Mouse (Mus musculus) spleen, embryonic (tissue): ENCODE data around the gene Dok1.

Experiments
- CTCF ChIA-PET: fragments of 350-600 bp; sonication (Branson Sonifier 250); formaldehyde crosslinking; loops from one replicate; lab custom pipeline; 2022; lab: Charles Lee

The Dok1 gene

DNA sequence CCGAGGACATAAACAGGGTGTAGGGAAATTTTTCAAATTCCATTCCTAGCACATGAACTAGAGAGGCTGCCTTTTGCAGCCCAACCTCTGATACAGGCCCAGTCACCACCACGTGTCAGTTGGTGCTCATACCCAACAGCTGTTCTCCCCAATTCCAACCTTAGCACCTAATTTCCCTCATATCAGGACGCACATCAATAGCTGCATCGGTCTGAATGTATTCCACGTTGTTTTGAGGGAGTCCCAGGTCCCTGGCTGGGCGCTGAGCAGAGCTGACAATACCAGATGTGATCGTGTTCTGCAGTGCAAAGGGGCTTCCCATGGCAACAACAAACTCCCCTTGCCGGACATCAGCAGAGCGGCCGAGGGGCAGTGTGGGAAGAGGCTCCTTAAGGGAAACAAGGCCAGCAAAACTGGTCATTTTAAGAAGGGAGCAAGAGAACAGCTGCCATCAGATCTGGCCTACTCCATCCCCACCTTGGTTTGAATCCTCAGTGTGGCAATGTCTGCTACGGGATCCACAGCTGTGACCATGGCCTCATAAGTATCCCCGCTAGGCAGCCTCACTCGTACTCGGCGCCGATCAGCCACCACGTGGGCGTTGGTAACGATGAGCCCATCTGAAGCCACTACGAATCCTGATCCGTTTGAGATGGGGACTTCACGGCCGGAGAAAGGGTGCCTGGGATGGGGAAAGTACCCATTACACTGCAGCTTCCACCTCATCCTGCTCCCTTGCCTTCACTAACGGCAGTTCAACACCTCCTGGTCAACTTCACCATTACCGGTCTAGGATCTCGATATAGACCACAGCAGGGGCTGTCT, 20.1 kb upstream of the Dok1 start:
- CTCF ChIA-PET: interaction anchor here (0.5 to 2.0 kb wide), 4 partner anchors 12 to 218 kb away, joined by 3 to 7 read pairs (median 4); no protein-coding TSS in a partner anchor

GRCm38 (mm10) chr6:83049367-83049766, 16.1 kb upstream of the Dok1 start:
- CTCF ChIA-PET: interaction anchor here (0.9 kb wide), 1 partner anchor 72 kb away, joined by 3 read pairs; the partner anchor contains the start of gene Wbp1

- CTCF ChIA-PET: no interaction called here
These were observed 11.5 kb upstream of the Dok1 start for GRCm38 (mm10) chr6:83044742-83045141.

- CTCF ChIA-PET: no interaction called here
These were observed 10.7 kb upstream of the Dok1 start for GRCm38 (mm10) chr6:83043993-83044392.

GRCm38 (mm10) chr6:83043561-83043960, 10.3 kb upstream of the Dok1 start:
- CTCF ChIA-PET: no interaction called here

GRCm38 (mm10) chr6:83040601-83041000, 7.3 kb upstream of the Dok1 start:
- CTCF ChIA-PET: interaction anchor here (0.6 to 1.0 kb wide), 2 partner anchors 11 to 12 kb away, joined by 3 to 6 read pairs; no protein-coding TSS in a partner anchor

DNA sequence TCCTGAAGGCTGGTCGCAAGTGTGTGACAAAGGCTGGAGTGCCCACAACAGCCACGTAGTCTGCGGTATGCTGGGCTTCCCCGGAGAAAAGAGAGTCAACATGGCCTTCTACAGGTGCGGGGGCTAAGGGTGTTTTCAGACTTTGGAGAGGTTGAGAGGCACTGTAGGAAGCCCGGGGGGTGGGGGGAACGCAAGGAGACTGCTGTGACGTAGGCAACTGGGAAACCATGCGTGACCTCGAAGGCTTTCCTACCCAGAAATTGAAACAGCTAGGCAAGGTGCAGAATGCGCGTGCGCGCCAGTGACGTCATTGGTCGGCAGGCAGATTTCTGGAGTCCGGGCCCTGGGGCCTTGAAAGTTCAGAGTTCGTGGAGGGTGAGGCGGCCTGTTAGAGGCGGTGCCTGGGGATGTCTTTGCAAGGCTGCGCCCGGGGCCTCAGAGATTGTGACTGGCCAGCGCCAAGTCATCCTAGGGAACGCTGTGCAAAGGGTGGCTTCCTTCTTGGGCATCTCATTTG, 5.3 kb upstream of the Dok1 start:
- CTCF ChIA-PET: interaction anchor here (0.7 to 1.1 kb wide), 2 partner anchors 41 to 900 kb away, joined by 3 to 9 read pairs; no protein-coding TSS in a partner anchor

DNA sequence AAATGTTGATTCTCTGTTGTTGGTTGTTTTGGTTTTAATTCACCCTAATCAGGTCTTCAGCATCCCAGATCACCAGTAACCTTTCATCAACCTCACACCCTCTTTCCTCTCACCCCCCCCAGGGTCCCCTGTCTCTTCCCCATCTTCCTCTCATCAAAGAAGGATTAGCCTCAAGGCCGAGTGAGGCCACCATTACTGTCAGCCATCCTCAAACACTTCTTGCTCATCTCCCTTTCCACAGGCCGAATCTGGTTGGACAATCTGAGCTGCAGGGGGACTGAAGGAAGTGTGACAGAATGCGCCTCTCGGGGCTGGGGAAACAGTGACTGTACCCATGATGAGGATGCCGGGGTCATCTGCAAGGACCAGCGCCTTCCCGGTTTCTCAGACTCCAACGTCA, 3.9 kb upstream of the Dok1 start:
- CTCF ChIA-PET: no interaction called here

DNA sequence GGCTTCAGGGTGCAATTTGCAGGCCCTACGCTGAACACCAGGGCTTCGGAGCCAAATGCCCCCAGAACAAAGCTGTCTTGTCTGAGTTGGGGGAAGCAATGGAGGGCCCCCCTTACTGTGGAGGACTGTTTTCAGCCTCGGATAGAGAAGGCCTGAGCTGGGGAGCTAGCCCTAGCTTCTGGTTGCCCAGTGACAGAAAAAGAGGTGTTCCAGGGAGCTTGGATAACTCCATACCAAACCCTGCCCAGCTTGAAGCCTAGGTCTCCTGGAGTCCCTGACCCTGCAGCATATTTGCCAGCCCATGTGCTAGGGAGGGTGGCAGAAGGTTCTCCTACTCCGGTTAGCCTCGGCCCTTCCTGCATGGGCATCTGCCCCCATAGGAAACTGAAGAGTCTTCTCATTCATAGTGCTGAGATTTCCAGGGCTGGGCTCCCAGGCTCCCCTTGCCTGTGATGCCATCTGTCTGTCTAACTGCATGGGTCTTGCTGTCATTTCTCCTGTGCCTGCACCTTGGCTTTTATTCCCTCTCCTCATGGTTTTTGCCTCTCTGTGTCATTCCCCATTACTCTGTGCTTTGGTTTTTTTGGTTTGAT, 1.3 kb upstream of the Dok1 start:
- CTCF ChIA-PET: no interaction called here

GRCm38 (mm10) chr6:83032769-83033191, 491 bp downstream of the Dok1 start:
- CTCF ChIA-PET: interaction anchor here (0.6 kb wide), 1 partner anchor 93 kb away, joined by 9 read pairs; no protein-coding TSS in a partner anchor

GRCm38 (mm10) chr6:83031921-83032590, 1.2 kb downstream of the Dok1 start:
- CTCF ChIA-PET: interaction anchor here (0.6 to 1.5 kb wide), 3 partner anchors 10 to 174 kb away, joined by 3 to 9 read pairs (median 4); no protein-coding TSS in a partner anchor

DNA sequence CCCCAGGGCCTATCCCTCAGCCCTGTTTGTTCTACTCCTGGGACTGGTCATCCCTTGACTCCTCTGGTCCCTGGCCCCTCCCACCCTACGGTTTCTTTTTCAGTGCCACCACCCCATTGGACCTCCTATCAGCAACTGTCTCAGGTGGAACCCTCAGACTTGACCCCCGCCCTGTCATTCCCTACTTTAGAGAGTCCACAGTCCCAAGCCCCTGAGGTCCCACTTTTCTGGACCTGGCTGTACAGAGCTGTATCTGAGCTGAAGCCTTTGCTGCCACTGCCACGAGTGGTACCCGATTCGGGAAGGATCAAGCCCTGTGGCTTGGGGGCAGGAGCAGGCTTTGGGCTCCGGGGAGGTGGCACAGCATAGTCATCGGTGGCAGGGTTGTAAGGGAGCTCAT, 2.2 kb downstream of the Dok1 start:
- CTCF ChIA-PET: interaction anchor here (1.5 kb wide), 1 partner anchor 9 kb away, joined by 4 read pairs; no protein-coding TSS in a partner anchor

DNA sequence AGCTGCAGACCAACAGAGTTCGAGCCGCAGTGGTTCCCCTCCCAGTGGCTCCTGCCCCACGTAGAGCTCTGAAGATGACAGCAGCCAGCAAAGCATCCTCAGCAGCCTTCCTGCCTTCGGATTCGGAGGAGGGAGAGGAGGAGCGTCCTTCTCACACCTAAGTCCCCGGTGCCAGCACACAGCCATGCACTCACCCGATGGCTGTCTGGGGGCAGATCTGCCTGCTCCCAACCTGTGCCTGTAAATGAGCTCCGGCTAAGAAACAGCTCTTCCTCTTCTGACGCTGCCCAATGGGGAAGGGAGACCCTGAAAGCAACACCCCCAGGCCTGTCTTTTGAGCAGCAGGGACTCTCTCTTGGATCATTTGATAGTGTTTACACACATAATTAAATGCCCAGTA, 3.5 kb downstream of the Dok1 start:
- CTCF ChIA-PET: no interaction called here

DNA sequence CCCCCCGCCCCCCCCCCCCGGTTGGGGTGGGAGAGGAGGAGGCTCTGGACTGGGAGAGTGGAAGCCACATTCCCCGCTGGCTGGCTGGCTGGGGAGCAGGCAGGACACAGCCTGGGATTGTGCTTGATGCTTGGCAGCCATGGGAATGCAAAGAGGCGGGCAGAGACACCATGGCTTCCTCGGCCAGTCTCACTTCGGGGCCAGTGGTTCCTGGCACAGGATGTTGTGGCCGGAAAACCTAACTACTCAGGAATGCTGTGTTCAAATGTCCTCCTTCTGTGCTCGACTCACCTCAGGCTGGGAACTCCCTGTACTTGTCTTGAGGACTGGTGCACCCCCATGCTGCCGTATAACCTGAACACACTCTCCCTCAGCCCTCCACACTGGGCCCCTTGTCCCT, 5.6 kb downstream of the Dok1 start:
- CTCF ChIA-PET: no interaction called here

- CTCF ChIA-PET: no interaction called here
These were observed 6.0 kb downstream of the Dok1 start for GRCm38 (mm10) chr6:83027293-83027692.

DNA sequence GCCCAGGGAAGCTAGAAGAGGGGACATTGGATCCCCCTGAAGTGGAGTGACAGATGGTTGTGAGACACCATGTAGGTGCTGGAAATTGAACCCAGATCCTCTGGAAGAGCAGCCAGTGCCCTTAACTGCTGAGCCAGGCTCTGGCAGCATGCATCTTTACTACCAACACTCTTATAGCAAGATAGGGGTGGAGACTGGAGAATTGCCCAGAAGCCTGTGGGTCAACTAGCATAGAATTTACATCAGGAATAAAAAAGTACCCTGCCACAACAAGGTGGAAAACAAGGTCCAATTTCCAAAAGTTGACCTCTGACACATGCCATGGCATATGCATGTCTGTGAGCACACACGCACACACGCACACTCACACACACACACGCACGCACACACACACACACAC, 8.1 kb downstream of the Dok1 start:
- CTCF ChIA-PET: no interaction called here

DNA sequence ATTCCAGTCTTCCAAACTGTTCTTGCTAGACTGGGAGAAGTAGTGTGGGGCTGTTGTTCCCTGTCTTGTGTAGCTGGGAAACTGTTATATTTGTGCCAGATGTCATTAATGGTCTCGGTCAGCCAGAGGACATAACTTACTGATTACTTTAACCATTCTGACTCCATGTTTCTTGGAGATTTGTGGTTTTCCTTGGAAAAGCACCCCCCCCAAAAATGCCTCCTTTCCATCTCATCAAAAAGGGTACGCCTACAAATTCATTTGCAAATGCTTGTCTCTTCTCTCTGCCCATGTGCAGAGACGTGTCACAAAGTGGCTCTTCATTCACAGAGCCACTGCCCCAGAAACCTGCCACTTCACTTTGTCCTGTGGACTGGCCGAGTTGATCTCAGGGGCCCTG, 8.8 kb downstream of the Dok1 start:
- CTCF ChIA-PET: no interaction called here

DNA sequence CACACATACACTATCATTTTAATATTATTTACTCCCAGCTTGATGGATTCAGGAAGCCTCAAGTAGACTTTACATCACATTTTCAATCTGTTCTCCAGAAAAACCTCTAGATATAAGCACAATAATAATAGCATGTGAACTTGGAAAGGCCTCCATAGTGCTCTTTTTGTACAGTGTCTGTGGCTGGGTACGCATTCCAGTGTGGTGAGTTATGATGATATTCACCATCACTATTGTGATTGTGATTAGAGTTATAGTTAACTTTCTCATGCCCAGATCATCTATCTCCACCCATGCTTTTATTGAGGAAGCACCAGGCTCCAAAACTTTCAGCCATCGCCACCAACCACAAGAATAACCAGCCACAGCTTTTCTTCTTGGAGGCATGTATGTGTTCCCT, 9.5 kb downstream of the Dok1 start:
- CTCF ChIA-PET: no interaction called here

DNA sequence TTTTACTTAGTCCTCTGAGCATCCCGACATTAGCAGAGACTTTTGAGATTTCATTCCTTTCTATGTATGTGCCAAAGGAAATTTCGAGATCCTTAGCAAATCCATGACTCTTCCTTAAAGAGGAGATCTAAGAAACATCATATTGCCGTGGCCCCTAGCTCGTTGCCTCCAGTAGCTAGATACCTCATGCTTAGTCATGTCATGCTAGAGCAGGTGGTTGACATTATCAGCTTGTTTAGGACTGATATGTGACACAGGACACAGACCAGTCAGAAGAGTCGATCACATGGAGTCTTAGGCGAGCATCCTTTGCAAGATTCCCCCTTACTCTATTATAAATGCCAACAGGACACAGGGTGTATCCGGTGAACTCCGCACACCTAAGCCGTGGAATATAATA, 10.3 kb downstream of the Dok1 start:
- CTCF ChIA-PET: interaction anchor here (1.0 kb wide), 1 partner anchor 13 kb away, joined by 3 read pairs; no protein-coding TSS in a partner anchor

- CTCF ChIA-PET: interaction anchor here (1.0 kb wide), 1 partner anchor 82 kb away, joined by 3 read pairs; no protein-coding TSS in a partner anchor
These were observed 12.3 kb downstream of the Dok1 start for GRCm38 (mm10) chr6:83020836-83021593.

- CTCF ChIA-PET: no interaction called here
These were observed 13.2 kb downstream of the Dok1 start for GRCm38 (mm10) chr6:83020121-83020520.
